Mouse (Mus musculus) ovary, postnatal 14 days (tissue): ENCODE data around the gene Gm4969.
"Not testable (repeated sequence)": the region's sequence is repeated elsewhere in the genome, so short reads cannot be mapped to it uniquely, and the experiment has no call there.

Experiments
- DNase-seq: peaks from one replicate; pipeline ENCODE4 v3.0.0; 2022; ENCODE audit warnings: low spot score

Gene Gm4969

GRCm38 (mm10) chr7:19118028-19118771, at the start of gene Gm4969:
Gm4969 (minus strand) TSS chr7:19118368.
- DNase-seq: peak; percentile 37

DNA sequence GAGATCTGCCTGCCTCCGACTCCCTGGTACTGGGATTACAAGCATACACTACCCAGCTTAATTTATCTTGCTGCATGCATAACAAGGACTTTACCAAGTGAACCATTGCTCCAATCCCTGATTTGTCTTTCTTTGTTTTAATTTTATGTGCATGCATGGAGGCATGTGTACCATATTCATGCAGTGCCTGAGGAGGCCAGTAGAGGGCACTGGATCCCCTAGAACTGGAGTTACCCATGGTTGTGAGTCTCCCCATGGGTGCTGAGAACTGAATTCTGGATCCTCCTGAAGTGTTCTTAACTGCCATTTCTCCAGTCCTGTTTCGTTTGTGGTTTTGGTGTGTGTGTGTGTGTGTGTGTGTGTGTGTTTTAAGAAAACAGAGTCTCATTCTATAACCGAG, 48.8 kb upstream of the Gm4969 start:
- DNase-seq: no peak

- DNase-seq: no peak
Observed at GRCm38 (mm10) chr7:19165656-19166423, 47.7 kb upstream of the Gm4969 start, which contains the start of gene Gipr. Gipr (minus strand) TSS chr7:19166127.

DNA sequence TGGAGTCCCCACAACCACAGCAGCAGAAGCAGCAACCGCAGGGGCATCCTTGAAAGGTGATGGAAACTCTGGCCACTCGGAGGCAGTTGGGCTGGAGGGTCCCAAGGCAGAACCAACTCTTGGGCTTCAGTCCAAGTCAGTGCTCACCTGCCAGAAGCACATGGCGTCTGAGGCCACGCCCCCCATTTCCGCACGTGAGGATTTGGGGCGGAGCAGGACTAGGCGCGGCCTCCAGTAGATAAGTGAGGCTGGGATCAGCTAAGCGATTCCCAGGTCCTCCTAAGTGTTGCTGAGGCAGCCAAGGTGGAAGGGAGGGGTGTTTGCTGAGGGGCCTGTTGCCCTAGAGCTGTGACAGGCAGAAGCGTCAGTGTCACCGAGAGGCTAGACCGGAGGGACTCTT, 46.8 kb upstream of the Gm4969 start:
- no peak for DNase-seq

DNA sequence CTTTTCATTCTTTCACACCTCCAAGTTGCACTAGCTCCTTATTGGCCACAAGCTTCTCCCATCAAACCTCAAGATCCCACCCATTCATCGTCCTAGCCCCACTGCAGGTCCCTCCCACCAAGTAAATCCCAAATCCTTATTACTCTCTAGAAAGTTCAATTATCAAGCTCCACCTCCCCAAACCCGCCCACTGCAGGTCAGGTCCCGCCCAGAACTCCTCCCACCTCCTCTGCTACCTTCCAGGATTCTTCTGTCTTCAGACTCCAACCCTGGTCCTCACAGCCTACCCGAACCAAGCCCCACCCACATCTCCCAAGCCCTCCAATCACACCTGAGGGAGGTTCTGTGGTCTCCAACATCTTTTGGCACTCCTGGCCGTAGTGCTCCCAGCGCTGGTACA, 46.0 kb upstream of the Gm4969 start:
- DNase-seq: no peak

DNA sequence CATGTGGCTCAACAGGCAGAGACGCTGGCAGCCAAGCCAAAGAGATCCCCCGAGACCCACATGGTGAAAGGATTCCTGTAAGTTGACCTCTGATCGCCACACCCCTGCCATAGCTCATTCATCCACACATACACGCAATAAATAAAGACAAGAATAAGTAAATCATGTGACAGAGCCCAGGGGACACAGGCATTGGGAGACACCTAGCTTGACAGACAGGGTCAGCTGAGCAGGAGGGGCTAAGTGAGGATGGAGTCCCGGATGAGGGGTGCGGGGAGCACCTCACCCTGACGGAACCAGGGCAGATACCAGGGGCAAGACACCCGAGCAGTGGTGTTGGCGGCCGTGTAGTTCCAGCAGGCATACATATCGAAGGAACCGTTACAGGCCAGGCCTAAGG, 45.6 kb upstream of the Gm4969 start:
- DNase-seq: no peak

GRCm38 (mm10) chr7:19162928-19163327, 44.8 kb upstream of the Gm4969 start:
- DNase-seq: no peak

- no peak for DNase-seq
Observed at GRCm38 (mm10) chr7:19160115-19160514, 41.9 kb upstream of the Gm4969 start.

- DNase-seq: no peak
Observed at GRCm38 (mm10) chr7:19159411-19159810, 41.2 kb upstream of the Gm4969 start.

GRCm38 (mm10) chr7:19158601-19159000, 40.4 kb upstream of the Gm4969 start:
- no peak for DNase-seq

DNA sequence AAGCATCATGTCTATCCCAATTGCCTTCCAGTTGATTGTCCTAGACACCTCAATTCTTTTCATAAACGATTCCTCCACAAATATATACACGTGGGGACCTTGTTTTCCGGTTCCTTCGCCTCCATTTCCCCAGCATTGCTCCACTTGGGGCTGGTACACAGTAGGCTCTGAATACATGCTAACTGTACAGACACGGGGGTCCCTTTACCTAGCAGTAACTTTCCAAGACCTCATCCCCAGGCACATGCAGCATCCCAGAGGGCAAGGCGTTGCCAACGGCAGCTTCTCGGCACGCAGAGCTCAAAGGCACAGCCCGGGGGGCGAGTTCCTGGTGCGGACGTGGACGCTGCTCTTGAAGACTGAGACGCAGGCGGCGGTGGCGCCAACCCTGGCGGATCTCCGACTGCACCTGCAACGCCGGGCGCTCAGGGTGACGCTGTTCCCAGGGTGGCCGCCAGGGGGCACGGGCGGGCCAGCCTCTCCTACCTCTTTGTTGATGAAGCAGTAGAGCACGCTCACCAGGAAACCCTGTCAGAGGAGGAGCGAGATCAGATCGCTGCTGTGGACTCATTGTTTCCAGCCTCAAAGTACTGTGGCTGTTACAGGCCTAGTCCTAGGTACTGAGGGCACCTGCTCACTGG, 39.1 kb upstream of the Gm4969 start:
- peak; percentile 93 for DNase-seq

DNA sequence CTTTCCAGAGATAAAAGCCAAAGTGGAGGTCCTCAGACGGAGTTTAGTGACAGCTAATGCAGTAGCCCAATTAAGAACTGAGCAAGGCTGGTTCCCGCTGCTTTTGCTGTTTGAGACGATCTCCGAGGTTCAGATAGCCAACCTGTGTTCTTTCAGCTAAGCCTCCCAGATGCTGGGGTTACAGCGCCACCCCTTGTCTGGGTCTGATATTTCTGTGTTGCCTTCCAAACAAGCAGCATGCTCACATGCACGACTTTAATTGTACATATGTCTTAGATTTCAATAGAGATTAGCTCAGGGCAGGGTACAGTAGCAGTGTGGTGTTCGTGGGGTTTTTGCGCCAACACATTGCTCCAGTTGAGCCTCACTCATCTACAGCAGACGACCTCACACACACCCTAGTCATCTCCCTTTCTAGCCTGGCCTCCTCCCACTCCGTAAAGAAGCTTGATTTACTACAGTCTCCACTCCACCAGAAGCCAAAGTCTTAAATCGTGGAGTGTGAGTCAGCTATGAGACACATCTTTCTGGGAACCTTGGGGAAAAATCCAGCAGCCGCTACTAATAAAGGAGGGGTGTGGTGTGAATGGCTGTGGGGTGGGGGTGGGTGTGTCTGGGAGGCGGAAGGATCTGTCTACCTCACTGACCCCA, 37.8 kb upstream of the Gm4969 start:
- no peak for DNase-seq

- no peak for DNase-seq
Observed at GRCm38 (mm10) chr7:19154796-19155195, 36.6 kb upstream of the Gm4969 start.

- DNase-seq: not testable (repeated sequence)
Observed at GRCm38 (mm10) chr7:19151121-19151520, 33.0 kb upstream of the Gm4969 start.

DNA sequence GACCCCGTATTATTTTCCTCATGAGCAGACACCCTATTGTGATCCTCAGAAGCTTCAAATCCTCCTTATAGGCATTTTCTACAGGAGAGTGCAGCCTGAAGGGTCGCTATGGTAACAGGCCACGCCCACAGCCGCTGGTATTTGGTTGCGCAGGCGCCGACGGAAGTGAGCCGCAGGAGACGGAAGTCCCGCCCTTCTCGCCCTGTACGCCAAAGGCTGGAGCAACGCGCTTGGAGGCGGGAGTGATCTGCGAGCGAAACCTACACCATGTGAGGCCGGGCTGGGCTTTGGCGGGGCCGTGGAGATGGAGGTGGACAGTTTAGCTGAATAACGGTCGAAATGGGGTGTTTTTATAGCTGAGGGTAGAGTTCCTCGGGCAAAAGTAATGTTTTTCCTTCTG, 31.5 kb upstream of the Gm4969 start, which contains the start of gene Snrpd2:
Snrpd2 (plus strand) TSS at position 97 of the 400 bp plus-strand sequence.
- DNase-seq: peak; percentile 96

GRCm38 (mm10) chr7:19148875-19149541, 30.8 kb upstream of the Gm4969 start, which contains the start of gene Qpctl:
Qpctl (minus strand) TSS chr7:19149291.
- DNase-seq: peak; percentile 89

GRCm38 (mm10) chr7:19148180-19148874, 30.2 kb upstream of the Gm4969 start:
- no peak for DNase-seq

- DNase-seq: no peak
Observed at GRCm38 (mm10) chr7:19147497-19148045, 29.4 kb upstream of the Gm4969 start.

GRCm38 (mm10) chr7:19146793-19147192, 28.6 kb upstream of the Gm4969 start:
- DNase-seq: no peak

- DNase-seq: peak; percentile 51
Observed at GRCm38 (mm10) chr7:19137380-19137779, 19.2 kb upstream of the Gm4969 start.
